ENCODE assay signal across 20 mouse cellular contexts in the genomic region with DNA sequence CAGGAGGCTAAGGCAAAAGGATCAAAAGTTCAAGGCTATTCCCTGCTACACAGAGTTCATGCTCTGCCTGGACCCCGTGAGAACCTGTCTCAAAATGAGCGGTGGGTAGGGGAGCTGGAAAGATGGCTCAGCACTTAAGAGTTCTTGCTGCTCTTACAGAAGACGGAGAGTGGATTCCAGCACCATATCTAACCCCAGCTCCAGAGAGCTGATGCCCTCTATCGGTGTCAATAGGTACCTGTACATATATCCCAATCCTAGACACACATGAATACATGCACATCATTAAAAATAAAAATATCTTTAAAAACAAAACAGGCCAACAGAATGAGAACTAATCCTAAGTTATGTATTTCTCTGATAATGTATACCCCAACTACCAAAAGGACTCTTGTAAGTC. TPM values are rescaled to one million over a fixed set of nuclear protein-coding genes. Genes with fewer than 3 reads are reported as not detected.
DNase-seq lines count a peak whose midpoint lies in the region; ATAC-seq and TF ChIP-seq lines count a peak whose summit lies in the region.
"Had no signal": no experiment of that assay in that cellular context is flagged by ENCODE, and none has a peak within 500 bp of the region (broad histone marks: within the 10 kb centered on the region; RNA-seq: fewer than 3 reads in every experiment).

No protein-coding gene starts in this region.

- no peak overlapping the region for H3K9ac ChIP-seq in intestine, postnatal 0 days (ENCODE audit: low read depth, low read length)
- H3K9ac ChIP-seq in intestine, embryonic 16.5 days (ENCODE audit: low read depth, low read length) = no peak overlapping the region
- H3K9ac ChIP-seq in midbrain, postnatal 0 days (replicated peaks; ENCODE audit: low read length, poor library complexity, severe bottlenecking) = no peak overlapping the region
- H3K9ac ChIP-seq in midbrain, embryonic 16.5 days (ENCODE audit: low read depth, low read length) = no peak overlapping the region
- no peak overlapping the region for H3K9ac ChIP-seq in MEL (ENCODE audit: control insufficient read depth, low read depth, low read length, poor library complexity, severe bottlenecking)
- H3K9ac ChIP-seq: embryonic facial prominence, embryonic 15.5 days; heart, embryonic 12.5 days; midbrain, embryonic 13.5 days; neural tube, embryonic 13.5 days had no signal

- H3K36me3 ChIP-seq in intestine, postnatal 0 days (ENCODE audit: control insufficient read depth, insufficient read depth) = peaks cover 28% of the 10 kb centered on the region
- peaks cover 6% of the 10 kb centered on the region for H3K36me3 ChIP-seq in intestine, embryonic 16.5 days (ENCODE audit: control insufficient read depth, insufficient read depth, low read length)
- H3K36me3 ChIP-seq in midbrain, postnatal 0 days (ENCODE audit: insufficient read depth, low read length) = peaks cover 17% of the 10 kb centered on the region
- 0 out of 2 replicates have a peak, but pooled peaks cover 2% of the 10 kb centered on the region for H3K36me3 ChIP-seq in midbrain, embryonic 16.5 days (ENCODE audit: control insufficient read depth, insufficient read depth, low read length)
- H3K36me3 ChIP-seq in MEL (ENCODE audit: control insufficient read depth in 1 of 2, insufficient read depth in 2 of 2, low read length in 2 of 2) = no peaks in the 10 kb centered on the region
- no peaks in the 10 kb centered on the region for H3K36me3 ChIP-seq in splenic B cell, adult 2 months (ENCODE audit: control insufficient read depth, insufficient read depth, low read length, poor library complexity, severe bottlenecking)

- H3K27me3 ChIP-seq in intestine, postnatal 0 days (replicated peaks; ENCODE audit: control insufficient read depth, insufficient read depth, low read length) = no peaks in the 10 kb centered on the region
- H3K27me3 ChIP-seq in intestine, embryonic 16.5 days (replicated peaks; ENCODE audit: control insufficient read depth, insufficient read depth, low read length) = no peaks in the 10 kb centered on the region
- H3K27me3 ChIP-seq in midbrain, postnatal 0 days (ENCODE audit: insufficient read depth, low read length) = no peaks in the 10 kb centered on the region
- no peaks in the 10 kb centered on the region for H3K27me3 ChIP-seq in midbrain, embryonic 16.5 days (ENCODE audit: control insufficient read depth, insufficient read depth, low read depth, low read length)
- no peaks in the 10 kb centered on the region for H3K27me3 ChIP-seq in MEL (ENCODE audit: control insufficient read depth in 1 of 2, insufficient read depth in 2 of 2, low read length in 2 of 2)
- H3K27me3 ChIP-seq in splenic B cell, adult 2 months (ENCODE audit: control insufficient read depth, insufficient read depth, low read length, poor library complexity, severe bottlenecking) = no peaks in the 10 kb centered on the region
- H3K27me3 ChIP-seq: embryonic facial prominence, embryonic 15.5 days; heart, embryonic 12.5 days; midbrain, embryonic 13.5 days; neural tube, embryonic 13.5 days had no signal

- TF ChIP-seq EP300 in MEL (IDR thresholded peaks at IDR 0.05; ENCODE audit: low read depth in 1 of 2, low read length in 2 of 2) = no peak

- no peak overlapping the region for H3K4me2 ChIP-seq in intestine, postnatal 0 days (replicated peaks; ENCODE audit: low read depth)
- H3K4me2 ChIP-seq in intestine, embryonic 16.5 days (ENCODE audit: low read depth, low read length) = no peak overlapping the region
- H3K4me2 ChIP-seq in midbrain, postnatal 0 days (ENCODE audit: low read depth, low read length, poor library complexity, severe bottlenecking) = no peak overlapping the region
- no peak overlapping the region for H3K4me2 ChIP-seq in midbrain, embryonic 16.5 days (ENCODE audit: low read length)
- H3K4me2 ChIP-seq: embryonic facial prominence, embryonic 15.5 days; heart, embryonic 12.5 days; midbrain, embryonic 13.5 days; neural tube, embryonic 13.5 days had no signal

- no peak for DNase-seq in midbrain, postnatal 0 days (ENCODE audit: low spot score)
- no peak for DNase-seq in MEL (ENCODE audit: low read depth, low spot score)
- peak; percentile 39 for DNase-seq in splenic B cell, adult 2 months (ENCODE audit: low read depth, low spot score)
- no peak for DNase-seq in layer of hippocampus, adult 9-10 months (ENCODE audit: low spot score)
- DNase-seq: gastrocnemius, postnatal 10 days; kidney, adult 11 months; lung, postnatal 14 days had no signal

- peak; percentile 21 for TF ChIP-seq RAD21 in MEL (IDR thresholded peaks at IDR 0.05; ENCODE audit: low read depth, low read length)

- TF ChIP-seq POLR2A in MEL (IDR thresholded peaks at IDR 0.05; ENCODE audit: control insufficient read depth in 1 of 2, insufficient read depth in 1 of 2, low read depth in 1 of 2, low read length in 2 of 2, poor library complexity in 1 of 2) = no peak

- WGBS in intestine, postnatal 0 days = 71% methylated on average over 4 of the region's 4 CpGs
- WGBS in intestine, embryonic 16.5 days = 67% methylated on average over 4 of the region's 4 CpGs
- 80% methylated on average over 4 of the region's 4 CpGs for WGBS in midbrain, postnatal 0 days
- 75% methylated on average over 4 of the region's 4 CpGs for WGBS in midbrain, embryonic 16.5 days

- H3K27ac ChIP-seq in intestine, postnatal 0 days (ENCODE audit: low read depth, low read length) = no peak overlapping the region
- H3K27ac ChIP-seq in intestine, embryonic 16.5 days (ENCODE audit: low read length) = no peak overlapping the region
- H3K27ac ChIP-seq in midbrain, postnatal 0 days (ENCODE audit: low read depth, low read length) = no peak overlapping the region
- H3K27ac ChIP-seq in midbrain, embryonic 16.5 days (ENCODE audit: low read length) = no peak overlapping the region
- no peak overlapping the region for H3K27ac ChIP-seq in MEL (ENCODE audit: control insufficient read depth, low read depth, low read length)
- H3K27ac ChIP-seq: embryonic facial prominence, embryonic 15.5 days; hindbrain, embryonic 10.5 days; midbrain, embryonic 13.5 days; neural tube, embryonic 13.5 days had no signal

- H3K9me3 ChIP-seq in intestine, postnatal 0 days (ENCODE audit: control insufficient read depth) = no peaks in the 10 kb centered on the region
- H3K9me3 ChIP-seq in intestine, embryonic 16.5 days (ENCODE audit: control insufficient read depth, low read length) = no peaks in the 10 kb centered on the region
- H3K9me3 ChIP-seq in midbrain, postnatal 0 days (ENCODE audit: low read length) = no peaks in the 10 kb centered on the region
- no peaks in the 10 kb centered on the region for H3K9me3 ChIP-seq in midbrain, embryonic 16.5 days (replicated peaks; ENCODE audit: control insufficient read depth, low read length, poor library complexity, severe bottlenecking)
- H3K9me3 ChIP-seq in MEL (replicated peaks; ENCODE audit: insufficient read depth, low read length) = no peaks in the 10 kb centered on the region
- H3K9me3 ChIP-seq: embryonic facial prominence, embryonic 15.5 days; G1E; heart, embryonic 12.5 days; hindbrain, embryonic 10.5 days; midbrain, embryonic 13.5 days; neural tube, embryonic 13.5 days had no signal

- H3K4me3 ChIP-seq in intestine, postnatal 0 days (ENCODE audit: low read depth, low read length) = no peak overlapping the region
- no peak overlapping the region for H3K4me3 ChIP-seq in intestine, embryonic 16.5 days (ENCODE audit: low read length)
- no peak overlapping the region for H3K4me3 ChIP-seq in midbrain, postnatal 0 days (ENCODE audit: low read depth, low read length)
- H3K4me3 ChIP-seq in midbrain, embryonic 16.5 days (ENCODE audit: low read depth, low read length) = no peak overlapping the region
- H3K4me3 ChIP-seq in MEL (ENCODE audit: control insufficient read depth in 1 of 2, insufficient read depth in 1 of 2, low read depth in 2 of 2, low read length in 2 of 2) = no peak overlapping the region
- H3K4me3 ChIP-seq: embryonic facial prominence, embryonic 15.5 days; heart, embryonic 12.5 days; hindbrain, embryonic 10.5 days; midbrain, embryonic 13.5 days; neural tube, embryonic 13.5 days had no signal

- peak; percentile 55 for TF ChIP-seq CTCF in intestine, postnatal 0 days (IDR thresholded peaks at IDR 0.05; ENCODE audit: low read depth)
- TF ChIP-seq CTCF in midbrain, postnatal 0 days (IDR thresholded peaks at IDR 0.05) = peak; percentile 51
- TF ChIP-seq CTCF in MEL (IDR thresholded peaks at IDR 0.05 in 2 of 3, conservative IDR thresholded peaks at IDR 0.05 in 1 of 3; ENCODE audit: control insufficient read depth in 1 of 3, insufficient read depth in 1 of 3, low read depth in 2 of 3, low read length in 3 of 3, poor library complexity in 1 of 3, severe bottlenecking in 1 of 3) = peak in 1 of 3 experiments; percentile 12; a peak in 1 of 6 replicates

- H3K4me1 ChIP-seq in intestine, postnatal 0 days (replicated peaks; ENCODE audit: control insufficient read depth, insufficient read depth, low read length) = no peaks in the 10 kb centered on the region
- H3K4me1 ChIP-seq in intestine, embryonic 16.5 days (ENCODE audit: control insufficient read depth, insufficient read depth, low read length) = no peaks in the 10 kb centered on the region
- H3K4me1 ChIP-seq in midbrain, postnatal 0 days (ENCODE audit: insufficient read depth, low read length) = no peaks in the 10 kb centered on the region
- H3K4me1 ChIP-seq in midbrain, embryonic 16.5 days (ENCODE audit: control insufficient read depth, insufficient read depth, low read length) = no peaks in the 10 kb centered on the region
- peaks cover 5 to 6% of the 10 kb centered on the region in 2 experiments; a peak in 2 of 4 replicates for H3K4me1 ChIP-seq in MEL (ENCODE audit: control insufficient read depth in 1 of 2, insufficient read depth in 2 of 2, low read length in 2 of 2)
- H3K4me1 ChIP-seq: embryonic facial prominence, embryonic 15.5 days; hindbrain, embryonic 10.5 days; midbrain, embryonic 13.5 days; neural tube, embryonic 13.5 days had no signal

- H3K79me2 ChIP-seq in MEL (ENCODE audit: control insufficient read depth, insufficient read depth, low read length, poor library complexity) = no peaks in the 10 kb centered on the region

- ATAC-seq in intestine, postnatal 0 days = no peak
- no peak for ATAC-seq in intestine, embryonic 16.5 days
- ATAC-seq in midbrain, postnatal 0 days (ENCODE audit: low FRiP score) = no peak
- no peak for ATAC-seq in midbrain, embryonic 16.5 days
- ATAC-seq: activated CD4-positive, CD25-positive, alpha-beta regulatory T cell, adult 4 months; forebrain, embryonic 14.5 days; midbrain, embryonic 13.5 days had no signal

RNA-seq across cellular contexts. Expression of gene Tet3, which starts 19.3 kb away (rescaled TPM):
- 28.1 and 34.3 TPM in 2 replicates for polyA plus RNA-seq in intestine, postnatal 0 days (2015; fragmentation: Nextera tagmentation; extraction: Ambion mirVana)
- 40.1 and 43.5 TPM in 2 replicates for polyA plus RNA-seq in intestine, embryonic 16.5 days (2015; fragmentation: Nextera tagmentation; extraction: Ambion mirVana)
- total RNA-seq in midbrain, postnatal 0 days (2014; rRNA removed) = 32.0 and 38.3 TPM in 2 replicates
- polyA plus RNA-seq in midbrain, postnatal 0 days (2015; fragmentation: Nextera tagmentation; extraction: Ambion mirVana) = 45.3 and 48.5 TPM in 2 replicates
- 51.9 and 53.2 TPM in 2 replicates for polyA plus RNA-seq in midbrain, embryonic 16.5 days (2015; fragmentation: Nextera tagmentation; extraction: Ambion mirVana)
- 11.0 and 11.6 TPM in 2 replicates for total RNA-seq in MEL (2012; rRNA removed)
- 10 to 100 TPM; 22.9 to 35.3 TPM for polyA plus RNA-seq in MEL (2012; ENCODE audit: insufficient read depth in 1 of 2, insufficient read length in 2 of 2, low read depth in 1 of 2, low replicate concordance in 2 of 2, missing spikeins in 1 of 2)

RNA-seq across cellular contexts. Expression of gene Dguok, which starts 28.6 kb away (rescaled TPM):
- 30.9 and 33.7 TPM in 2 replicates for polyA plus RNA-seq in intestine, postnatal 0 days (2015; fragmentation: Nextera tagmentation; extraction: Ambion mirVana)
- 68.5 and 72.4 TPM in 2 replicates for polyA plus RNA-seq in intestine, embryonic 16.5 days (2015; fragmentation: Nextera tagmentation; extraction: Ambion mirVana)
- 31.4 and 55.2 TPM in 2 replicates for total RNA-seq in midbrain, postnatal 0 days (2014; rRNA removed)
- polyA plus RNA-seq in midbrain, postnatal 0 days (2015; fragmentation: Nextera tagmentation; extraction: Ambion mirVana) = 48.5 and 52.3 TPM in 2 replicates
- 64.8 and 72.5 TPM in 2 replicates for polyA plus RNA-seq in midbrain, embryonic 16.5 days (2015; fragmentation: Nextera tagmentation; extraction: Ambion mirVana)
- total RNA-seq in MEL (2012; rRNA removed) = 12.6 and 13.4 TPM in 2 replicates
- polyA plus RNA-seq in MEL (2012; ENCODE audit: insufficient read depth in 1 of 2, insufficient read length in 2 of 2, low read depth in 1 of 2, low replicate concordance in 2 of 2, missing spikeins in 1 of 2) = 10 to 100 TPM in 1 of 2 experiments, not detected in 1; 21.0 TPM

RNA-seq across cellular contexts. Expression of gene Actg2, which starts 57.8 kb away (rescaled TPM):
- 2,265 and 2,375 TPM in 2 replicates for polyA plus RNA-seq in intestine, postnatal 0 days (2015; fragmentation: Nextera tagmentation; extraction: Ambion mirVana)
- 1,727 and 1,747 TPM in 2 replicates for polyA plus RNA-seq in intestine, embryonic 16.5 days (2015; fragmentation: Nextera tagmentation; extraction: Ambion mirVana)
- total RNA-seq in midbrain, postnatal 0 days (2014; rRNA removed) = 1.6 and 2.0 TPM in 2 replicates
- 1.6 and 1.8 TPM in 2 replicates for polyA plus RNA-seq in midbrain, postnatal 0 days (2015; fragmentation: Nextera tagmentation; extraction: Ambion mirVana)
- polyA plus RNA-seq in midbrain, embryonic 16.5 days (2015; fragmentation: Nextera tagmentation; extraction: Ambion mirVana) = 1.7 and 2.0 TPM in 2 replicates
- 0.27 TPM in 1 of 2 replicates, not detected in the other for total RNA-seq in MEL (2012; rRNA removed)
- under 1 TPM in 1 of 2 experiments, not detected in 1; 0.07 TPM for polyA plus RNA-seq in MEL (2012; ENCODE audit: insufficient read depth in 1 of 2, insufficient read length in 2 of 2, low read depth in 1 of 2, low replicate concordance in 2 of 2, missing spikeins in 1 of 2)
- total RNA-seq: common myeloid progenitor, adult 5-6 weeks; left cerebral cortex, adult 8-10 months had no signal
- polyA plus RNA-seq: G1E had no signal

Comparison
In these comparisons a context has a peak if more than half of its experiments do, and no peak if none do; other contexts are left out.
1. RNA of gene Actg2, which starts 57.8 kb away (polyA plus RNA-seq): 2,265 to 2,375 TPM in intestine, postnatal 0 days and 1,727 to 1,747 TPM in intestine, embryonic 16.5 days; 1.7 to 2.0 TPM in midbrain, embryonic 16.5 days, 1.6 to 1.8 TPM in midbrain, postnatal 0 days and 0.07 TPM in MEL; every median in the first group is over 100 times any median in the second.